Mouse (Mus musculus): ENCODE measurements around the gene Pcbp1.

DNA sequence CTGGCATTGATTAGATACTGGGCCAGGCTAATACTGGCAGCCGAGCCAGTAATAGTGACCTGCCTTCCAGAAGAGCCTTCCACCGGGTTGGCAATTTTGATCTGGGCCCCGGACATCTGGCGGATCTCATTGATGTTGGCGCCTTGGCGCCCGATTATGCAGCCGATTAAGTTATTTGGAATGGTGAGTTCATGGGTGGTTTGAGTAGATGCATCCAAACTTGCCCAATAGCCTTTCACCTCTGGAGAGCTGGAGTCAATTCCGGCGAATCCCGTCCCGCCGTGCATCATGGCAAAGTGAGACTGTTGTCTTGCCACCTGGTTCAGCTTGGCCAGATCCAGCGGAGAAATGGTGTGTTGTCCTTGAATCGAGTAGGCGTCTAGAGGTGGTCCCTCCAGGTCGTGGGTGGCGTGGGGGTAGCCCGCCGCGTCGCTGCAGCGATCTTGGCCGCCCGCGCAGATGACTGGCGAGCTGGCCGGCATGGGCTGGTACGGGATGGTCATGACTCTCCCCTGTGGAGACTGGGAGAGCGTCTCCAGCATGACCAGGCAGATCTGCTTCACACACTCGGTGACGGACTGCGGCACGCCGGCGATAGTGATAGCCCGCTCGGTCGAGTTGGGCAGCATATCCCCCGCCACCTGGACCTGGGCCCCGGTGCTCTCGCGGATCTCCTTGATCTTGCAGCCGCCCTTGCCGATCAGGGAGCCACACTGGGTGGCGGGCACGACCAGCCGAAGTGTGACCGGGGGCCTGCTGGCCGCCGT lies 1.1 kb downstream of the Pcbp1 start:
- no peak for TF ChIP-seq ZMIZ1 (IDR thresholded peaks at IDR 0.05; ENCODE audit: low read depth, low read length)
- no peak for TF ChIP-seq CTCF (conservative IDR thresholded peaks at IDR 0.05 in 1 of 2, IDR thresholded peaks at IDR 0.05 in 1 of 2; ENCODE audit: low read depth in 2 of 2, low read length in 2 of 2)
- TF ChIP-seq MEF2A (IDR thresholded peaks at IDR 0.05; ENCODE audit: borderline replicate concordance, low read depth, low read length), result no peak
- TF ChIP-seq IRF4 (IDR thresholded peaks at IDR 0.05; ENCODE audit: low read depth, low read length), result no peak
- no peak for TF ChIP-seq NELFE (IDR thresholded peaks at IDR 0.05; ENCODE audit: low read depth, low read length)
- TF ChIP-seq CHD1 (IDR thresholded peaks at IDR 0.05; ENCODE audit: low read depth, low read length), result no peak
- no peak for TF ChIP-seq CHD2 (IDR thresholded peaks at IDR 0.05; ENCODE audit: low read length)
- no peak for TF ChIP-seq POLR2A (IDR thresholded peaks at IDR 0.05; ENCODE audit: low read depth, low read length)
- TF ChIP-seq SMC3 (IDR thresholded peaks at IDR 0.05; ENCODE audit: low read depth, low read length), result no peak
- no peak for TF ChIP-seq RCOR1 (conservative IDR thresholded peaks at IDR 0.05; ENCODE audit: low read depth, low read length)
